Mouse (Mus musculus): ENCODE data around the gene Mrpl12. TPM values are rescaled to one million over a fixed set of nuclear protein-coding genes. Genes with fewer than 3 reads are reported as not detected.

Mrpl12 gene
- polyA plus RNA-seq, 1 experiment from 2014 or later = 166 TPM

- peak overlapping the region; percentile 90 for H3K4me2 ChIP-seq
- peak overlapping the region; percentile 80 for H3K27ac ChIP-seq
- 5% methylated on average over 10 of the region's 10 CpGs for WGBS (ENCODE audit: insufficient replicate concordance)
- H3K4me1 ChIP-seq = peaks cover 73% of the 10 kb centered on the region
- peak overlapping the region; percentile 93 for H3K9ac ChIP-seq
- no peaks in the 10 kb centered on the region for H3K27me3 ChIP-seq (replicated peaks)
- no peak for ATAC-seq
- peaks cover 79% of the 10 kb centered on the region for H3K36me3 ChIP-seq
- no peaks in the 10 kb centered on the region for H3K9me3 ChIP-seq (replicated peaks)
- peak overlapping the region; percentile 95 for H3K4me3 ChIP-seq
These were observed 838 bp downstream of the Mrpl12 start for GRCm38 (mm10) chr11:120485251-120485650.

DNA sequence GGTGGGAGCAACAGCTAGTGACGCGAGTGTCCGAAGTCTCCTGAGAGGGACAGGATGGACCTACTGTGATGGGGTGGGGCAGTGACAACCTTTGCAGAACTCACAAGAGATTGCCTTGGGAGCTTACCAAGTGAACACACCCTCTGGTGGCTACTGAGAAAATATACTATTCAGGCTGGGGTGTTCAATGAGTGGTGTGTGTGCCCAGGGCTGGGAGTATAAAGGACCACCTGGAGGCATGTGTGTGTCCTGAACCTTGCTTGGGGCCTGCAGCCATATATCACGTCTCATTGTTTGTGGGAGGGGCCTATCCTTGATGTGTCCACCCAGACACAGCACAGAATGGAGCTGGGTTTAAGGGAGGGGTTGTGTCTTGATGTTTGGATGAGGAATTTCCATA is 4.1 kb downstream of the Mrpl12 start:
- peaks cover 48% of the 10 kb centered on the region for H3K36me3 ChIP-seq

DNA sequence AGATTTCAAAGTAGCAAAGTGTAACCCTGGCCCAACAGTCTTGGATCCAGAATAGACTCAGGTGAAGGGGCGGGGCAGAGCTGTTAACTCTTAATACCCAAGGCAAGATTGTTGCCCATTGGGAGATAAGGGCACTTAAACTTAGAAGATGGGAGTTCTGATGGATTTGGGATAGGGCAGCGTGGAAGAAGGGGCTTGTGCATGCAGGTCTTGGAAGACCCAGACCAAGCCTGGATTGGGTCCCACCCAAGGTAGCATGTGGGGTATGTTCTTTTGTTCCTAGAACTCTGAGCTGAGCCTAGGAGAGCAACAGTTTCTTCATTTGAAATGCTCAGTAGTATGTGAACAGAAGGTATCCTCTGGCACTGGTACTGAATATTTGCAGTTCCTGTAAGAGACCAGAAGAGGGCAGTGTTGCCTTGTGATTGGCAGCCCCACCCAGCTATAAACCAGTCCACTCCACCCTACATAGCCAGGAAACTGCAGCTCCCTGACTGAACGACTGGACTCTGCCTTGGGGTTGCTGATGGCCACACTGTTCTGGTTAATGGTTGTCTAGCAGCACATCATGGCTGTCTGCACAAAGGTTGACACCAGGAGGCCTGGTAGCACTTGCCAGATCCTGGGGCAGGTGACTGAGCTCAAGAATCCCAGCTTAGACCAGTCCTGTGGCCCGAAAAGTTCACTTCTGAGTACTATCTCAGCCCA is 4.8 kb downstream of the Mrpl12 start:
- peaks cover 51% of the 10 kb centered on the region for H3K36me3 ChIP-seq
- H3K9ac ChIP-seq = 0 out of 2 replicates have a peak overlapping the region, but pooled peaks have one; percentile 18

More for the DNA sequence above, 4.1 kb downstream of the Mrpl12 start:
- WGBS (ENCODE audit: insufficient replicate concordance) = 72% methylated on average over 4 of the region's 4 CpGs
- H3K9me3 ChIP-seq (replicated peaks) = no peaks in the 10 kb centered on the region
- no peak overlapping the region for H3K9ac ChIP-seq
- H3K4me2 ChIP-seq = no peak overlapping the region
- H3K27me3 ChIP-seq (replicated peaks) = no peaks in the 10 kb centered on the region
- H3K4me3 ChIP-seq = no peak overlapping the region
- H3K27ac ChIP-seq = peak overlapping the region; percentile 42; the same call in 1 of the 2 replicates
- H3K4me1 ChIP-seq = peaks cover 91% of the 10 kb centered on the region
- ATAC-seq = no peak

DNA sequence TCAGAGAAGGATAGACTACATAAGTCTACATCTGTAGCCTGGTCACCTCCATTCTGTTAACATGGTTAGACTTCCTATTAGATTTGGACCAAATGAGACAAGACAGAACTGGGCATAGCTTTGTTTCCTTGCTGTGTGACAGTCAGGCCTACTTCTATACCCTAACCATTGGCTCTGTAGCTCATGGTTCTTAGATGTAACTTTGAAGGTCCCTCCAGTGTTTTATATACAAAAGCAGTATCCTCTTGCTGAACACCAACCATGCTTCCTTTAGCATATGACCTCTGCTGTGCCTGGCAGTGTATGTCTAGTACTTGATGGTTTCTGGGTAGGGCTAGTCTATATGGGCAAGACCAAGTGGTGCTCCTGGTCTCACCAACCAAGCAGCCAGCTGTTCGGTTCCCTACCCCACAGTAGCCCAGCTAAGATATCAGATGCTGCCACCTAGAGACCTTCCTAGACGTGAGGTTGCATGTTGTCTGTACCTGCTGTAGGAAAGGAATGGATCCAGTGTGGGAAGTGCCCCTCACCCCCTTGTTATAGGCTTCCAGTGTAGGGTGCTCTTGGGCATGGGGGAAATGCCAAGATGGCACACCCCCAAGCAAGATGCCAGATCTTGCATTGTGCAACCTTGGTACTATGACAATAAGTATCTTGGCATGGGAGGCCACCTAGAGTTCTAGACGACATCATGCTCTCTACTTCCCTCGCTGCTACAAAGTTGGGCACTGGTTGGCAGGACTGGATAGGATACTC is 6.1 kb downstream of the Mrpl12 start:
- no peak for ATAC-seq
- Histone ChIP-seq H3K4me2 (peak overlapping the region; percentile 97), H3K27me3 (replicated peaks) (no peaks in the 10 kb centered on the region), H3K4me1 (peaks cover 83% of the 10 kb centered on the region), H3K9me3 (replicated peaks) (no peaks in the 10 kb centered on the region), H3K36me3 (peaks cover 63% of the 10 kb centered on the region), H3K27ac (peak overlapping the region; percentile 94), H3K4me3 (no peak overlapping the region; the same call in 1 of the 2 replicates), H3K9ac (0 out of 2 replicates have a peak overlapping the region, but pooled peaks have one; percentile 87)
- 27% methylated on average over 4 of the region's 4 CpGs for WGBS (ENCODE audit: insufficient replicate concordance)

More for the DNA sequence above, 4.8 kb downstream of the Mrpl12 start:
- no peak overlapping the region for H3K4me2 ChIP-seq
- H3K4me3 ChIP-seq = no peak overlapping the region
- ATAC-seq = peak; percentile 38
- peaks cover 91% of the 10 kb centered on the region for H3K4me1 ChIP-seq
- H3K27me3 ChIP-seq (replicated peaks) = no peaks in the 10 kb centered on the region
- 58% methylated on average over 4 of the region's 4 CpGs for WGBS (ENCODE audit: insufficient replicate concordance)
- H3K27ac ChIP-seq = peak overlapping the region; percentile 94
- H3K9me3 ChIP-seq (replicated peaks) = no peaks in the 10 kb centered on the region

- peak within 1 kb of the TSS; percentile 87 for H3K9ac ChIP-seq
- WGBS (ENCODE audit: insufficient replicate concordance) = under 1% methylated on average over 35 of the region's 35 CpGs
- H3K4me1 ChIP-seq = peaks cover 73% of the 10 kb centered on the region
- peaks cover 63% of the 10 kb centered on the region for H3K36me3 ChIP-seq
- ATAC-seq = peak; percentile 87
- H3K4me3 ChIP-seq = peak within 1 kb of the TSS; percentile 83
- no peaks in the 10 kb centered on the region for H3K9me3 ChIP-seq (replicated peaks)
- peak within 1 kb of the TSS; percentile 94 for H3K27ac ChIP-seq
- H3K4me2 ChIP-seq = peak within 1 kb of the TSS; percentile 97
- H3K27me3 ChIP-seq (replicated peaks) = no peaks in the 10 kb centered on the region
These were observed 7.1 kb downstream of the Mrpl12 start, which contains the start of gene Slc25a10 for GRCm38 (mm10) chr11:120491317-120492023. TSS of gene Slc25a10 (plus strand) at chr11:120491840.

- ATAC-seq = peak; percentile 65
- Histone ChIP-seq H3K27me3 (replicated peaks) (no peaks in the 10 kb centered on the region), H3K36me3 (peaks cover 63% of the 10 kb centered on the region), H3K9ac (peak overlapping the region; percentile 87), H3K4me3 (peak overlapping the region; percentile 83), H3K27ac (peak overlapping the region; percentile 94), H3K4me1 (peaks cover 65% of the 10 kb centered on the region), H3K9me3 (replicated peaks) (no peaks in the 10 kb centered on the region), H3K4me2 (peak overlapping the region; percentile 97)
- under 1% methylated on average over 48 of the region's 48 CpGs for WGBS (ENCODE audit: insufficient replicate concordance)
These were observed 7.8 kb downstream of the Mrpl12 start for GRCm38 (mm10) chr11:120492024-120492877.

GRCm38 (mm10) chr11:120492878-120493203 is 8.4 kb downstream of the Mrpl12 start:
- H3K4me3 ChIP-seq = peak overlapping the region; percentile 83
- 32% methylated on average over 3 of the region's 3 CpGs for WGBS (ENCODE audit: insufficient replicate concordance)
- H3K4me1 ChIP-seq = peaks cover 59% of the 10 kb centered on the region
- peak overlapping the region; percentile 87 for H3K9ac ChIP-seq
- peak overlapping the region; percentile 94 for H3K27ac ChIP-seq
- H3K4me2 ChIP-seq = peak overlapping the region; percentile 97
- peaks cover 63% of the 10 kb centered on the region for H3K36me3 ChIP-seq
- H3K9me3 ChIP-seq (replicated peaks) = no peaks in the 10 kb centered on the region
- no peaks in the 10 kb centered on the region for H3K27me3 ChIP-seq (replicated peaks)
- ATAC-seq = no peak

- H3K36me3 ChIP-seq = peaks cover 63% of the 10 kb centered on the region
These were observed 8.9 kb downstream of the Mrpl12 start for GRCm38 (mm10) chr11:120493351-120493750.

GRCm38 (mm10) chr11:120493911-120494310 is 9.5 kb downstream of the Mrpl12 start:
- H3K9me3 ChIP-seq (replicated peaks) = no peaks in the 10 kb centered on the region
- WGBS (ENCODE audit: insufficient replicate concordance) = 74% methylated on average over 3 of the region's 3 CpGs
- peaks cover 49% of the 10 kb centered on the region for H3K4me1 ChIP-seq
- no peak overlapping the region for H3K27ac ChIP-seq
- no peaks in the 10 kb centered on the region for H3K27me3 ChIP-seq (replicated peaks)
- H3K4me2 ChIP-seq = peak overlapping the region; percentile 97; the same call in 1 of the 2 replicates
- ATAC-seq = no peak
- H3K9ac ChIP-seq = no peak overlapping the region
- H3K36me3 ChIP-seq = peaks cover 63% of the 10 kb centered on the region
- no peak overlapping the region for H3K4me3 ChIP-seq

More at GRCm38 (mm10) chr11:120493351-120493750, 8.9 kb downstream of the Mrpl12 start:
- Histone ChIP-seq H3K27ac (0 out of 2 replicates have a peak overlapping the region, but pooled peaks have one; percentile 94), H3K4me3 (peak overlapping the region; percentile 83), H3K4me1 (peaks cover 55% of the 10 kb centered on the region), H3K27me3 (replicated peaks) (no peaks in the 10 kb centered on the region), H3K4me2 (peak overlapping the region; percentile 97), H3K9ac (peak overlapping the region; percentile 87; the same call in 1 of the 2 replicates), H3K9me3 (replicated peaks) (no peaks in the 10 kb centered on the region)
- 77% methylated on average over 3 of the region's 3 CpGs for WGBS (ENCODE audit: insufficient replicate concordance)
- no peak for ATAC-seq

- H3K9ac ChIP-seq = no peak overlapping the region
- no peak overlapping the region for H3K4me2 ChIP-seq
- no peak overlapping the region for H3K27ac ChIP-seq
- peaks cover 25% of the 10 kb centered on the region for H3K4me1 ChIP-seq
- peaks cover 56% of the 10 kb centered on the region for H3K36me3 ChIP-seq
- 77% methylated on average over 3 of the region's 3 CpGs for WGBS (ENCODE audit: insufficient replicate concordance)
- H3K9me3 ChIP-seq (replicated peaks) = no peaks in the 10 kb centered on the region
- no peak for ATAC-seq
- no peaks in the 10 kb centered on the region for H3K27me3 ChIP-seq (replicated peaks)
- no peak overlapping the region for H3K4me3 ChIP-seq
These were observed 13.0 kb downstream of the Mrpl12 start for GRCm38 (mm10) chr11:120497436-120497835.

DNA sequence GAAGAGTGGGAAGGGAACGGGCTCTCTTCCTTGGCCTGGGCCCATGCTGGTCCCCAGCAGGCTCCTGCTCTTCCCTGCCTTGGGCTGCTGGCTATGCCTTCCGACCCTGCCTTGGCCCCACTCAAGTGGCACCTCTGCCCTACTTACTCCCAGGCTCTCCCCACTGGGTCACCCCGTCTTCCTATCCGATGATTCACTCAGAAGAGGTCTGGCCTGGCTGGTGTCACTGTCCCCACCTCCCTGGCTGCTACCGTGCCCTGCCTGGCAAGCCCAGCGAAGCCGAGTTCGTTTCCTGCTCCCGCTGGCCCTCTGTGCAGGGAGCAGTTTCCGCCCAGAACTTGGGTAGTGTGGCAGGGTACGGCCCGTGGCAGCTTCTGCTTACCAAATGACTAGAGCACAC is 13.8 kb downstream of the Mrpl12 start:
- Histone ChIP-seq H3K27ac (no peak overlapping the region), H3K4me1 (peaks cover 18% of the 10 kb centered on the region), H3K4me3 (no peak overlapping the region), H3K36me3 (peaks cover 56% of the 10 kb centered on the region), H3K27me3 (replicated peaks) (no peaks in the 10 kb centered on the region), H3K9ac (no peak overlapping the region), H3K4me2 (no peak overlapping the region), H3K9me3 (replicated peaks) (no peaks in the 10 kb centered on the region)
- 89% methylated on average over 12 of the region's 12 CpGs for WGBS (ENCODE audit: insufficient replicate concordance)
- no peak for ATAC-seq

Data from liver, embryonic 12.5 days (tissue).